Mouse (Mus musculus) liver, embryonic 12.5 days (tissue): ENCODE results near the gene Chst12. TPM values are rescaled to one million over a fixed set of nuclear protein-coding genes. Genes with fewer than 3 reads are reported as not detected.
"Not testable (repeated sequence)": the region's sequence is repeated elsewhere in the genome, so short reads cannot be mapped to it uniquely, and the experiment has no call there.

Experiments
- ATAC-seq: fragments of 200-750 bp; cut with Nextera tagmentation; 2 replicates; pipeline ENCODE4 v1.8.0; 2017; ENCODE audit warnings: moderate number of reproducible peaks, mild to moderate bottlenecking, moderate library complexity
- H3K27ac ChIP-seq: fragments of 300-500 bp; sonication (generic); 2 replicates; pipeline ENCODE4 v1.5.1; 2016; ENCODE audit warnings: mild to moderate bottlenecking
- H3K27me3 ChIP-seq: fragments of 300-500 bp; sonication (generic); replicated peaks from 2 replicates; pipeline ENCODE4 v1.6.1; 2016; ENCODE audit warnings: mild to moderate bottlenecking, moderate library complexity
- H3K36me3 ChIP-seq: fragments of 300-500 bp; sonication (generic); 2 replicates; pipeline ENCODE4 v1.6.1; 2016; ENCODE audit warnings: mild to moderate bottlenecking, moderate library complexity
- H3K4me1 ChIP-seq: fragments of 300-500 bp; sonication (generic); 2 replicates; pipeline ENCODE4 v1.6.1; 2016
- H3K4me2 ChIP-seq: fragments of 300-500 bp; sonication (generic); 2 replicates; pipeline ENCODE4 v1.6.1; 2016; ENCODE audit warnings: mild to moderate bottlenecking, moderate library complexity
- H3K4me3 ChIP-seq: fragments of 300-500 bp; sonication (generic); 2 replicates; pipeline ENCODE4 v1.5.1; 2016; ENCODE audit warnings: mild to moderate bottlenecking, moderate library complexity
- H3K9ac ChIP-seq: fragments of 300-500 bp; sonication (generic); 2 replicates; pipeline ENCODE4 v1.6.1; 2016; ENCODE audit warnings: mild to moderate bottlenecking, moderate library complexity
- H3K9me3 ChIP-seq: fragments of 300-500 bp; sonication (generic); replicated peaks from 2 replicates; pipeline ENCODE4 v1.6.1; 2016; ENCODE audit warnings: mild to moderate bottlenecking, moderate library complexity
- WGBS: fragments of 180-500 bp; shearing (Covaris S2); methylation state at CpG from one replicate; pipeline ENCODE4 v1.1.7; 2016; ENCODE audit not compliant: insufficient replicate concordance; 5-methylcytosine and 5-hydroxymethylcytosine counted together
- polyA plus RNA-seq: library from polyadenylated mRNA; unstranded; fragments of >200 nt; fragmentation: Nextera tagmentation; extraction: Ambion mirVana; gene quantifications from 2 replicates; pipeline ENCODE4 v1.2.1, GENCODE M21; 2016

The Chst12 gene
- polyA plus RNA-seq = 12.4 TPM in 2 replicates

GRCm38 (mm10) chr5:140505208-140505780, at the start of gene Chst12:
Gene Chst12, plus strand, starts transcription at chr5:140505550.
- H3K27me3 ChIP-seq = no peaks in the 10 kb centered on the region
- peak within 1 kb of the TSS; percentile 84 for H3K4me2 ChIP-seq
- no peaks in the 10 kb centered on the region for H3K36me3 ChIP-seq
- peaks cover 96% of the 10 kb centered on the region for H3K4me1 ChIP-seq
- under 1% methylated on average over 38 of the region's 38 CpGs for whole genome bisulfite sequencing
- peak within 1 kb of the TSS; percentile 62 for H3K4me3 ChIP-seq
- ATAC-seq = peak; percentile 91
- peak within 1 kb of the TSS; percentile 66 for H3K9ac ChIP-seq
- no peaks in the 10 kb centered on the region for H3K9me3 ChIP-seq
- peak within 1 kb of the TSS; percentile 75 for H3K27ac ChIP-seq

- Histone ChIP-seq H3K27ac (no peak overlapping the region), H3K4me3 (no peak overlapping the region), H3K4me2 (no peak overlapping the region), H3K9me3 (peaks cover 26% of the 10 kb centered on the region), H3K27me3 (no peaks in the 10 kb centered on the region), H3K36me3 (no peaks in the 10 kb centered on the region), H3K4me1 (no peaks in the 10 kb centered on the region), H3K9ac (no peak overlapping the region)
- WGBS = 51% methylated on average over 3 of the region's 3 CpGs
- no peak for ATAC-seq
Observed at GRCm38 (mm10) chr5:140461476-140461875, 43.9 kb upstream of the Chst12 start.

GRCm38 (mm10) chr5:140463151-140463550, 42.2 kb upstream of the Chst12 start:
- H3K4me2 ChIP-seq, ATAC-seq, H3K9ac ChIP-seq, H3K27me3 ChIP-seq, H3K27ac ChIP-seq, H3K36me3 ChIP-seq, H3K4me1 ChIP-seq, H3K4me3 ChIP-seq: not testable (repeated sequence)
- WGBS = 74% methylated on average over 2 of the region's 2 CpGs
- peaks cover 26% of the 10 kb centered on the region for H3K9me3 ChIP-seq

- 75% methylated on average over 2 of the region's 2 CpGs for WGBS
- H3K4me3 ChIP-seq = no peak overlapping the region
- H3K9ac ChIP-seq = no peak overlapping the region
- H3K27ac ChIP-seq = no peak overlapping the region
- no peaks in the 10 kb centered on the region for H3K36me3 ChIP-seq
- H3K27me3 ChIP-seq = peaks cover 3% of the 10 kb centered on the region; the same call in 1 of the 2 replicates
- H3K4me1 ChIP-seq = no peaks in the 10 kb centered on the region
- ATAC-seq = no peak
- peaks cover 26% of the 10 kb centered on the region for H3K9me3 ChIP-seq
- no peak overlapping the region for H3K4me2 ChIP-seq
Observed at GRCm38 (mm10) chr5:140464943-140465342, 40.4 kb upstream of the Chst12 start.

- no peak for ATAC-seq
- H3K9ac ChIP-seq = no peak overlapping the region
- WGBS = 61% methylated on average over 3 of the region's 3 CpGs
- no peaks in the 10 kb centered on the region for H3K36me3 ChIP-seq
- H3K9me3 ChIP-seq = no peaks in the 10 kb centered on the region
- H3K4me1 ChIP-seq = no peaks in the 10 kb centered on the region
- no peak overlapping the region for H3K4me3 ChIP-seq
- no peak overlapping the region for H3K27ac ChIP-seq
- H3K4me2 ChIP-seq = no peak overlapping the region
- H3K27me3 ChIP-seq = peaks cover 3% of the 10 kb centered on the region; the same call in 1 of the 2 replicates
Observed at GRCm38 (mm10) chr5:140472336-140472735, 33.0 kb upstream of the Chst12 start.

- ATAC-seq = no peak
- WGBS = 53% methylated on average over 4 of the region's 4 CpGs
- H3K9me3 ChIP-seq = no peaks in the 10 kb centered on the region
- H3K4me3 ChIP-seq = no peak overlapping the region
- H3K4me1 ChIP-seq = no peaks in the 10 kb centered on the region
- no peak overlapping the region for H3K9ac ChIP-seq
- peaks cover 10% of the 10 kb centered on the region for H3K27me3 ChIP-seq
- H3K27ac ChIP-seq = no peak overlapping the region
- H3K36me3 ChIP-seq = no peaks in the 10 kb centered on the region
- H3K4me2 ChIP-seq = no peak overlapping the region
Observed at GRCm38 (mm10) chr5:140481458-140481857, 23.9 kb upstream of the Chst12 start.

- no peak for ATAC-seq
- no peak overlapping the region for H3K4me3 ChIP-seq
- H3K27me3 ChIP-seq = peaks cover 39% of the 10 kb centered on the region
- no peaks in the 10 kb centered on the region for H3K36me3 ChIP-seq
- no peaks in the 10 kb centered on the region for H3K9me3 ChIP-seq
- H3K4me1 ChIP-seq = 0 out of 2 replicates have a peak, but pooled peaks cover 5% of the 10 kb centered on the region
- 59% methylated on average over 6 of the region's 6 CpGs for WGBS
- H3K4me2 ChIP-seq = no peak overlapping the region
- H3K27ac ChIP-seq = no peak overlapping the region
- no peak overlapping the region for H3K9ac ChIP-seq
Observed at GRCm38 (mm10) chr5:140491142-140491541, 14.2 kb upstream of the Chst12 start.

GRCm38 (mm10) chr5:140492684-140493233, 12.6 kb upstream of the Chst12 start:
- H3K27ac ChIP-seq = no peak overlapping the region
- WGBS = 36% methylated on average over 11 of the region's 11 CpGs
- H3K9me3 ChIP-seq = no peaks in the 10 kb centered on the region
- 0 out of 2 replicates have a peak, but pooled peaks cover 5% of the 10 kb centered on the region for H3K4me1 ChIP-seq
- no peak for ATAC-seq
- no peak overlapping the region for H3K9ac ChIP-seq
- 0 out of 2 replicates have a peak overlapping the region, but pooled peaks have one; percentile 0 for H3K4me2 ChIP-seq
- no peak overlapping the region for H3K4me3 ChIP-seq
- H3K36me3 ChIP-seq = no peaks in the 10 kb centered on the region
- peaks cover 23% of the 10 kb centered on the region for H3K27me3 ChIP-seq

- Histone ChIP-seq H3K27ac (no peak overlapping the region), H3K27me3 (0 out of 2 replicates have a peak, but pooled peaks cover 3% of the 10 kb centered on the region), H3K4me3 (no peak overlapping the region), H3K4me1 (peaks cover 29% of the 10 kb centered on the region), H3K9ac (no peak overlapping the region), H3K36me3 (no peaks in the 10 kb centered on the region), H3K4me2 (no peak overlapping the region), H3K9me3 (no peaks in the 10 kb centered on the region)
- 63% methylated on average over 6 of the region's 6 CpGs for WGBS
- no peak for ATAC-seq
Observed at GRCm38 (mm10) chr5:140498176-140498575, 7.2 kb upstream of the Chst12 start.

GRCm38 (mm10) chr5:140500736-140501135, 4.6 kb upstream of the Chst12 start:
- Histone ChIP-seq H3K36me3 (no peaks in the 10 kb centered on the region), H3K9me3 (no peaks in the 10 kb centered on the region), H3K27me3 (no peaks in the 10 kb centered on the region), H3K4me1 (peaks cover 51% of the 10 kb centered on the region), H3K27ac (no peak overlapping the region), H3K4me2 (no peak overlapping the region), H3K9ac (no peak overlapping the region), H3K4me3 (no peak overlapping the region)
- WGBS = 42% methylated on average over 6 of the region's 6 CpGs
- ATAC-seq = no peak

GRCm38 (mm10) chr5:140501982-140502836, 3.1 kb upstream of the Chst12 start:
- no peak for ATAC-seq
- Histone ChIP-seq H3K9me3 (no peaks in the 10 kb centered on the region), H3K36me3 (no peaks in the 10 kb centered on the region), H3K27me3 (no peaks in the 10 kb centered on the region), H3K9ac (peak overlapping the region; percentile 66), H3K4me2 (peak overlapping the region; percentile 69), H3K27ac (peak overlapping the region; percentile 75), H3K4me3 (peak overlapping the region; percentile 34), H3K4me1 (peaks cover 66% of the 10 kb centered on the region)
- WGBS = 14% methylated on average over 14 of the region's 14 CpGs

- H3K4me3 ChIP-seq = peak overlapping the region; percentile 34
- under 1% methylated on average over 12 of the region's 12 CpGs for WGBS
- not testable (repeated sequence) for H3K9me3 ChIP-seq, H3K36me3 ChIP-seq, H3K27me3 ChIP-seq, ATAC-seq
- peak overlapping the region; percentile 66 for H3K9ac ChIP-seq
- peak overlapping the region; percentile 69 for H3K4me2 ChIP-seq
- H3K4me1 ChIP-seq = peaks cover 73% of the 10 kb centered on the region
- H3K27ac ChIP-seq = peak overlapping the region; percentile 75
Observed at GRCm38 (mm10) chr5:140502925-140503324, 2.4 kb upstream of the Chst12 start.
